Mouse (Mus musculus): ENCODE measurements around the gene Arid1b.

Arid1b gene

GRCm38 (mm10) chr17:5189551-5190351 lies 195.6 kb downstream of the Arid1b start:
- in situ Hi-C loops (cut with MboI) = no loop called here

- in situ Hi-C loops (cut with MboI) = no loop called here
These were observed 196.2 kb downstream of the Arid1b start for GRCm38 (mm10) chr17:5190367-5190766.

- in situ Hi-C loops (cut with MboI) = no loop called here
These were observed 200.2 kb downstream of the Arid1b start for GRCm38 (mm10) chr17:5194157-5194916.

- in situ Hi-C loops (cut with MboI) = no loop called here
These were observed 201.3 kb downstream of the Arid1b start for GRCm38 (mm10) chr17:5195397-5195796.

GRCm38 (mm10) chr17:5196005-5196404 lies 201.9 kb downstream of the Arid1b start:
- in situ Hi-C loops (cut with MboI) = no loop called here

- in situ Hi-C loops (cut with MboI) = no loop called here
These were observed 202.4 kb downstream of the Arid1b start for GRCm38 (mm10) chr17:5196508-5196907.

DNA sequence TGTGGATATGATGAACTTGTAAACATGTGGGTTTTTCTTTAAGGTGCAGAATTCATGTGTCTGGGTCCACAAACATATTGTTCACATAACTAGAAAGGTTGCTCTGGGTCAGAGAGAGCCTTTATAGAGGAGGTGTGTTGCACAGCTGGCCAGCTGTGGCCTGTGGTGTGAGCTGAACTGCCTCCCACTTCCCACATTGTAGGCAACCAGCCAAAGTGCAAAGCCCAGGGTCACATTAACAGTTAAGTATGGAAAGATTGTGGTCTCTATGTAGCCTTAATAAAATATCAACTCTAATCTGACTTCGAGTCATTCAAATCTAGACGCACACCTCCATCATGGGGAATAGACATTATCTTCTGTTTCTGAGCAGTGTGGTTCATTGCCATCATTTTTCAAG lies 203.0 kb downstream of the Arid1b start:
- in situ Hi-C loops (cut with MboI) = no loop called here

DNA sequence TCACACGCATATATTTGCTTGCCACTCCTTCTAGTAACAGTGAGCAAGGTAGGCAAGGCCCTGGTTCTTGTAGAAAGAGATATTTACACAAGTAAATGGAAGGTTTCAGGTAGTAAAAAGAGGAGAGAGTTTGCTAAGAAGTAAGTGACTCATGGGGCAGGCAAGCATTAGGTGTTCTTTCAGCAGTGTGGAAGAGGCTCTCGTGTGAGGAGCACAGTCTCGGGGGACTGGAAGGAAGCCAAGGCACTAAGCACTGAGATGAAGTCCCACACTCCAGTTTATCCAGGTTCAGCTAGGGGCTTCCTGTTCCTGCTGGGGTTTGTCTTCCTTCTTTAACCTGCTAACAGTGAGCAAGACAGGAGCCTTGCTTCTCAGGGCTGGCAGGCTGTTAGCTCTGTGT lies 203.6 kb downstream of the Arid1b start:
- in situ Hi-C loops (cut with MboI) = no loop called here

- in situ Hi-C loops (cut with MboI) = no loop called here
These were observed 204.1 kb downstream of the Arid1b start for GRCm38 (mm10) chr17:5198252-5198651.

DNA sequence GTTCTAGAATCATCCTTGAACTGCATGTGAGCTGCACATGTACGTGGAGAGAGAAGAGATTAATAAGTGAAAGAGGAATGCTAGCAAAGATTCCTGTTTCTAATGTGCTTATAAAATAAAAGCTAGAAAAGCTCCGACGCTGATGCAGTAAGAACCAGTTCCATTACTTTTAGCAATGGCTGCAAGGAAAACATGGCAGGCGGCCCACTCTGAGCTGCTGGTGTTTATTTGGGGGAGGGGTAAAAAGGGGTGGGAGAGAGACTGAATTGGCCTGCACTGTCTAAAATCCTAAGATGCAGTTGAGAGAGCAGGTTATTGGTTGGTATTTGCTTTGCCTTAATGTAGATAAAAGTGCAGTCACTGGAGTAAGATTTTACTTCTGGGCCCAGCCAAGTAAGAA lies 204.7 kb downstream of the Arid1b start:
- in situ Hi-C loops (cut with MboI) = no loop called here

DNA sequence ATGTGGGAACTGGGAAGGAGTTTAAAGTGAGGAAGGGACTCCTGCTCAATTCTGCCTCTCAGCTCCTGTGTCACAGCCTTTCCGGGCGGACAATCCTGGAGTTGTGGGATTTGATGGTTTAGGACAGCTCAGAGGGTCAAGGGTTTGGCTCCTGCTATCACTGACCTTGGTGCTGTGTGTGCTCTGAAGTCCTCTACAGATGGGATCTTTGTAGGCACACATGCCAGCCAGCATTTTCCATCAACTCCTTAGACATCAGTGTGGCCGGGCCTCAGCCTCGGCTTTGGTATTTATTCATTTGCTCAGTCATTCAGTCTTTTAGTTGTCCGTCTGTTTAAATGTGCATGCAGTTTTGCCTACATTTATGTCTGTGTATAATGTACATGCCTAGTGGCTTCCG lies 206.5 kb downstream of the Arid1b start:
- in situ Hi-C loops (cut with MboI) = no loop called here

DNA sequence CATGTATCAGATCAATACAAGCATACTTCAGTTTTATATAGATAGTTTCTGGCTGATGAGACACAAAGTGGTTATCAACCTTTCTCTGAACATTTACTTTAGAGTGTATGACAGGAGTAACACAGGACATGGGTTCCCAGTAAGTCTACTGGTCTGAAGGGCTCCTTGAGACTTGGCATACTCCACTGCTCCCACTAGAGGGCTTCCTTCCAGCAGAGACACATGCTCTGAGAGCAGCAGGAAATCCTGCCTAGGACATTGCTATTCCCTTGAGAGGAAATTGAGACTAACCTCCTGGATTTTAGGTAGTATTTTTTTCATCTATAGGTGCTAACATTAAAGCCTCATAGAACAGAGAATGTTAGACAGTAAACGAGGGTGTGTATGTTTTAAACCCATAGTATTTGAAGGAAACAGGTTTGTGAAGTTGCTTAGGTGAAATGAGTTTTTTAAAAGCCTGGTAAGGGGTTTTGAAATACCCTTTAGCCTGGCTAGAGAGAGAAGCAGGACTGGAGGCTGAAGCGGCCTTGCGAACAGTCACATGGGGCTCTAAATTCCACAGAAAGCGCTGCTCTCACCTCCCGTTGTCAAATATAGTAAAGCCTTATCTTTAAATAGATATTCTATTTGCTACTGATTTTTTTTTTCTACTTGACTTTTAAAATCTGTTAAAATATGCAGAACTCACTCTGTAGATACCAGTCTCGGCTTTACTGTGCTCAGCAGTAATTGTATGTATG lies 207.9 kb downstream of the Arid1b start:
- in situ Hi-C loops (cut with MboI) = no loop called here

GRCm38 (mm10) chr17:5202756-5203155 lies 208.6 kb downstream of the Arid1b start:
- in situ Hi-C loops (cut with MboI) = no loop called here

- in situ Hi-C loops (cut with MboI) = no loop called here
These were observed 209.4 kb downstream of the Arid1b start for GRCm38 (mm10) chr17:5203346-5204102.

- in situ Hi-C loops (cut with MboI) = no loop called here
These were observed 210.1 kb downstream of the Arid1b start for GRCm38 (mm10) chr17:5204103-5204665.

- in situ Hi-C loops (cut with MboI) = no loop called here
These were observed 211.0 kb downstream of the Arid1b start for GRCm38 (mm10) chr17:5205163-5205581.

DNA sequence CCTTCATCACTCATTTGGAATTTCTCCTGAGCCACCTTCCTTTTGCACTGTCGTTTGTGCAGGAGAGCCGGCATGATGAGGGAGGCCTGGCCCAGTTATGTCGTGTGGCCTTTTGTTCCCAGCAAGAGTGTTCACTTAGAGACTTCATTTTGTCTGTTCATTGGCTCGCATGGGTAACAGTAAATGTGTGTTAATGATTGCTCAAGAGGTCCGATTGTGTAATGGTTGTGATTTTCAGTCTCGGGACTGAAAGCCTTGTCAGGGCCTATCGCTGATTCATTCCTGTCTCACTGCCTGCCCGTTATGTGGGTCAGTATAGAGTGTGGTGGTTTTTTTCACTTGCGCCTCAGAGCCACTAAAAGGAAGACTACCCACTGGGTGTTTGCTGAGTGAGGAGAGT lies 212.6 kb downstream of the Arid1b start:
- in situ Hi-C loops (cut with MboI) = no loop called here

- in situ Hi-C loops (cut with MboI) = no loop called here
These were observed 213.7 kb downstream of the Arid1b start for GRCm38 (mm10) chr17:5207881-5208280.

- in situ Hi-C loops (cut with MboI) = no loop called here
These were observed 214.2 kb downstream of the Arid1b start for GRCm38 (mm10) chr17:5208362-5208761.

GRCm38 (mm10) chr17:5209076-5209475 lies 214.9 kb downstream of the Arid1b start:
- in situ Hi-C loops (cut with MboI) = no loop called here

- in situ Hi-C loops (cut with MboI) = no loop called here
These were observed 216.1 kb downstream of the Arid1b start for GRCm38 (mm10) chr17:5210101-5210727.

Measured in mature B cell (primary cell).